Comparison of ENCODE assay signal across 12 mouse cellular contexts in the genomic region with DNA sequence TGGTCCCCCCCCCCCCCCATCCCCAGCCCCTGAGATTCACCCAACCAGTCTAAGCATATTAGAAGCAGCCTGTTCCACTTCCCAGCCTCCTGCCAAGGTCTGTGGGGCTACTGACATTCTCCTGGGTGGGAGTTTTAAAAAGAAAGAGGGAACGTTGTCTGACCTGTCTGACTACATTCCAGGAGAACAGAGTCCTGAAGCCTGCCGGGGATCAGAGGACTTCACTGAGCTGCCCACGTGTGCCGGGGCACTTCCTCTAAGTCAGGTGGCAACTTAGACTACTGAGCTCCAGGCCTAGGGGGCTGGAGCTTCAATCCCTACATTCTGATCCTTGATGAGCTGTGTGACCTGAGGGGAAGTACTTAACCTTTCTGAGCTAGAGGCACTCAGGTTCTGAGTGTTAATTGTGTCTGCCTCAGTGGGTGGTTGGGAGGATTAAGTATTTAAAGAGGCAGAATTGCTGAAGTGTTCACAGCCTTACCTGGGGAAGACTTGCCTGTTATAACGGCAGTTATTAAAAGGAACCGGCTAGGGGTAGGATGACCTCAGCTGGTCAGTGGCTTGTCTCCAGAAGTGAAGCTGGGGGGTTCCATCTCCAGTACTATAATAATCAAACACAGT. TPM values are rescaled to one million over a fixed set of nuclear protein-coding genes. Genes with fewer than 3 reads are reported as not detected.
DNase-seq lines count a peak whose midpoint lies in the region; ATAC-seq and TF ChIP-seq lines count a peak whose summit lies in the region.
"Had no signal": no experiment of that assay in that cellular context is flagged by ENCODE, and none has a peak within 500 bp of the region (broad histone marks: within the 10 kb centered on the region; RNA-seq: fewer than 3 reads in every experiment).

No protein-coding gene starts in this region.

- no peak for ATAC-seq in kidney, embryonic 14.5 days (ENCODE audit: low FRiP score, low TSS enrichment)
- peak; percentile 90 for ATAC-seq in lung, embryonic 14.5 days (ENCODE audit: insufficient read depth)
- peak; percentile 61; the same call in 1 of the 2 replicates for ATAC-seq in stomach, postnatal 0 days (ENCODE audit: low FRiP score, low TSS enrichment)

- H3K27ac ChIP-seq in kidney, adult 2 months (ENCODE audit: insufficient read depth, low read depth, low read length), result peak overlapping the region; percentile 62; the same call in 1 of the 2 replicates
- no peak overlapping the region for H3K27ac ChIP-seq in kidney, embryonic 14.5 days (ENCODE audit: low read depth, low read length)
- H3K27ac ChIP-seq in lung, embryonic 14.5 days (ENCODE audit: low read depth), result peak overlapping the region; percentile 26
- no peak overlapping the region for H3K27ac ChIP-seq in stomach, postnatal 0 days (replicated peaks)
- H3K27ac ChIP-seq in hindbrain, embryonic 10.5 days, result no peak overlapping the region
- H3K27ac ChIP-seq: heart, embryonic 13.5 days; hindbrain, embryonic 12.5 days; limb, embryonic 13.5 days had no signal

- no peak overlapping the region for H3K9ac ChIP-seq in kidney, embryonic 14.5 days (ENCODE audit: low read depth, low read length)
- no peak overlapping the region for H3K9ac ChIP-seq in lung, embryonic 14.5 days
- H3K9ac ChIP-seq in stomach, postnatal 0 days (ENCODE audit: low read length), result no peak overlapping the region
- H3K9ac ChIP-seq: heart, embryonic 13.5 days; hindbrain, embryonic 12.5 days; limb, embryonic 13.5 days had no signal

- no peaks in the 10 kb centered on the region for H3K27me3 ChIP-seq in kidney, adult 2 months (replicated peaks; ENCODE audit: control insufficient read depth, insufficient read depth, low read length)
- H3K27me3 ChIP-seq in kidney, embryonic 14.5 days (ENCODE audit: control insufficient read depth, insufficient read depth, low read length), result no peaks in the 10 kb centered on the region
- H3K27me3 ChIP-seq in lung, embryonic 14.5 days (ENCODE audit: insufficient read depth, low read length), result no peaks in the 10 kb centered on the region
- no peaks in the 10 kb centered on the region for H3K27me3 ChIP-seq in stomach, postnatal 0 days (ENCODE audit: control insufficient read depth, insufficient read depth, low read length)
- 0 out of 2 replicates have a peak, but pooled peaks cover 2% of the 10 kb centered on the region for H3K27me3 ChIP-seq in hindbrain, embryonic 10.5 days (ENCODE audit: insufficient read depth, poor library complexity, severe bottlenecking)
- H3K27me3 ChIP-seq: heart, embryonic 13.5 days; hindbrain, embryonic 12.5 days had no signal

- peak; percentile 71 for DNase-seq in kidney, adult 2 months
- peak; percentile 19 to 73 for DNase-seq in kidney, adult 8-10 months
- peak; percentile 81 for DNase-seq in lung, embryonic 14.5 days
- DNase-seq in stomach, postnatal 0 days (ENCODE audit: low spot score), result peak; percentile 50
- no peak for DNase-seq in hindbrain, embryonic 10.5 days (ENCODE audit: low spot score)
- DNase-seq in right cerebral cortex, postnatal 25 days, result no peak
- DNase-seq in liver, result no peak
- DNase-seq: cerebellum, postnatal 36 days had no signal

- WGBS in kidney, adult 2 months, result 50% methylated on average over 6 of the region's 6 CpGs
- 49% methylated on average over 6 of the region's 6 CpGs for WGBS in kidney, embryonic 14.5 days
- 48% methylated on average over 6 of the region's 6 CpGs for WGBS in lung, embryonic 14.5 days
- WGBS in stomach, postnatal 0 days, result 33% methylated on average over 6 of the region's 6 CpGs
- 58% methylated on average over 6 of the region's 6 CpGs for WGBS in hindbrain, embryonic 10.5 days

- H3K9me3 ChIP-seq in kidney, embryonic 14.5 days (ENCODE audit: control insufficient read depth, low read length), result no peaks in the 10 kb centered on the region
- no peaks in the 10 kb centered on the region for H3K9me3 ChIP-seq in lung, embryonic 14.5 days (ENCODE audit: low read depth, low read length)
- H3K9me3 ChIP-seq in stomach, postnatal 0 days (ENCODE audit: control insufficient read depth, low read length), result no peaks in the 10 kb centered on the region
- no peaks in the 10 kb centered on the region for H3K9me3 ChIP-seq in hindbrain, embryonic 10.5 days
- H3K9me3 ChIP-seq: heart, embryonic 13.5 days; hindbrain, embryonic 12.5 days; limb, embryonic 13.5 days had no signal

- no peak for TF ChIP-seq EP300 in stomach, postnatal 0 days (optimal IDR thresholded peaks at IDR 0.05)

- H3K4me2 ChIP-seq in kidney, embryonic 14.5 days (replicated peaks; ENCODE audit: low read depth, low read length), result no peak overlapping the region
- no peak overlapping the region for H3K4me2 ChIP-seq in lung, embryonic 14.5 days
- no peak overlapping the region for H3K4me2 ChIP-seq in stomach, postnatal 0 days (replicated peaks; ENCODE audit: low read depth)
- H3K4me2 ChIP-seq: heart, embryonic 13.5 days; hindbrain, embryonic 12.5 days; limb, embryonic 13.5 days had no signal

- no peaks in the 10 kb centered on the region for H3K4me1 ChIP-seq in kidney, adult 2 months (ENCODE audit: control insufficient read depth, insufficient read depth, low read length)
- H3K4me1 ChIP-seq in kidney, embryonic 14.5 days (ENCODE audit: control insufficient read depth, insufficient read depth, low read length), result no peaks in the 10 kb centered on the region
- no peaks in the 10 kb centered on the region for H3K4me1 ChIP-seq in lung, embryonic 14.5 days (ENCODE audit: insufficient read depth)
- no peaks in the 10 kb centered on the region for H3K4me1 ChIP-seq in stomach, postnatal 0 days (replicated peaks; ENCODE audit: control insufficient read depth, insufficient read depth)
- H3K4me1 ChIP-seq in hindbrain, embryonic 10.5 days (replicated peaks), result no peaks in the 10 kb centered on the region
- H3K4me1 ChIP-seq: heart, embryonic 13.5 days; hindbrain, embryonic 12.5 days; limb, embryonic 13.5 days had no signal

- no peaks in the 10 kb centered on the region for H3K36me3 ChIP-seq in kidney, adult 2 months (ENCODE audit: control insufficient read depth, insufficient read depth, low read length)
- H3K36me3 ChIP-seq in kidney, embryonic 14.5 days (ENCODE audit: control insufficient read depth, insufficient read depth, low read length), result no peaks in the 10 kb centered on the region
- no peaks in the 10 kb centered on the region for H3K36me3 ChIP-seq in lung, embryonic 14.5 days (ENCODE audit: insufficient read depth)
- no peaks in the 10 kb centered on the region for H3K36me3 ChIP-seq in stomach, postnatal 0 days (ENCODE audit: control insufficient read depth, insufficient read depth, low read length)
- no peaks in the 10 kb centered on the region for H3K36me3 ChIP-seq in hindbrain, embryonic 10.5 days
- H3K36me3 ChIP-seq: heart, embryonic 13.5 days; hindbrain, embryonic 12.5 days; limb, embryonic 13.5 days had no signal

- no peak for TF ChIP-seq CTCF in kidney, adult 2 months (conservative IDR thresholded peaks at IDR 0.05; ENCODE audit: insufficient read depth, insufficient read length, low read depth, low read length)
- no peak for TF ChIP-seq CTCF in lung, embryonic 14.5 days (IDR thresholded peaks at IDR 0.05; ENCODE audit: low read depth)
- TF ChIP-seq CTCF in stomach, postnatal 0 days (IDR thresholded peaks at IDR 0.05; ENCODE audit: low read depth), result no peak

- no peak for TF ChIP-seq POLR2A in kidney, adult 2 months (IDR thresholded peaks at IDR 0.05; ENCODE audit: low read depth, low read length)

- no peak overlapping the region for H3K4me3 ChIP-seq in kidney, adult 2 months (ENCODE audit: insufficient read depth, low read depth, low read length)
- no peak overlapping the region for H3K4me3 ChIP-seq in kidney, embryonic 14.5 days (ENCODE audit: low read length)
- no peak overlapping the region for H3K4me3 ChIP-seq in lung, embryonic 14.5 days (ENCODE audit: low read depth, low read length)
- H3K4me3 ChIP-seq in stomach, postnatal 0 days (ENCODE audit: low read depth, low read length), result no peak overlapping the region
- H3K4me3 ChIP-seq in hindbrain, embryonic 10.5 days, result no peak overlapping the region
- H3K4me3 ChIP-seq: heart, embryonic 13.5 days; hindbrain, embryonic 12.5 days; limb, embryonic 13.5 days had no signal

RNA-seq across cellular contexts. Expression of a gene that starts 41.6 kb away (rescaled TPM):
- polyA plus RNA-seq in kidney, adult 2 months (2012; rRNA removed), result 126 and 136 TPM in 2 replicates
- polyA plus RNA-seq in kidney, embryonic 14.5 days (2014; fragmentation: Nextera tagmentation; extraction: Ambion mirVana), result 80.6 and 105 TPM in 2 replicates
- polyA plus RNA-seq in lung, embryonic 14.5 days (2014; fragmentation: Nextera tagmentation; extraction: Ambion mirVana), result 99.5 and 104 TPM in 2 replicates
- polyA plus RNA-seq in stomach, postnatal 0 days (2015; fragmentation: Nextera tagmentation; extraction: Ambion mirVana), result 33.7 and 36.3 TPM in 2 replicates
- 90.5 and 109 TPM in 2 replicates for polyA plus RNA-seq in hindbrain, embryonic 10.5 days (2016; fragmentation: Nextera tagmentation; extraction: Ambion mirVana)

Comparison
In these comparisons a context has a peak if more than half of its experiments do, and no peak if none do; other contexts are left out.
1. H3K27ac ChIP-seq: peak in kidney, adult 2 months (single experiment) and lung, embryonic 14.5 days (single experiment); none in kidney, embryonic 14.5 days (single experiment), stomach, postnatal 0 days (single experiment) and hindbrain, embryonic 10.5 days (single experiment).
2. DNase-seq: peak in kidney, adult 2 months (single experiment), kidney, adult 8-10 months (2 of 2), lung, embryonic 14.5 days (single experiment) and stomach, postnatal 0 days (single experiment); none in hindbrain, embryonic 10.5 days (single experiment), right cerebral cortex, postnatal 25 days (single experiment) and liver (single experiment).